Mouse (Mus musculus) lung, postnatal 25 days (tissue): Measurements from ENCODE around the gene Agrp.
"Not testable (repeated sequence)": the region's sequence is repeated elsewhere in the genome, so short reads cannot be mapped to it uniquely, and the experiment has no call there.

Source experiments
- DNase-seq: peaks from one replicate; pipeline ENCODE4 v3.0.0; 2022; ENCODE audit warnings: low spot score

Agrp gene

DNA sequence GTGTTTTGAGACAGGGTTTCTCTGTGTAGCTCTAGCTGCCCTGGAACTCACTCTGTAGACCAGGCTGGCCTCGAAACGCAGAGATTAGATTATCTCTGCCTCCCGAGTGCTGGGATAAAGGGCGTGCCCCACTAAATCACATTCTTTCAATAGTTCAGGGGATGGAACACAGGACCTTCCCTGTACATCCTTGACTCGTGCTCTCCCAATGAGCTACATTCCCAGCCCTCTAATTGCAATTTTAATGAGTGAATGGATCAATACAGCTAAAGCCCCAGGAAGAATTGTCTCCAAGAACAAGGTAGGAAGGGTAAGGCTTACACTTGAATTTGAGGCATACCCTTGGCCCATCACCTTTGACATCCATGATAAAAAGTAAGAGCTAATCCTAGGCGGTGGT is 38.4 kb downstream of the Agrp start:
- DNase-seq: no peak

DNA sequence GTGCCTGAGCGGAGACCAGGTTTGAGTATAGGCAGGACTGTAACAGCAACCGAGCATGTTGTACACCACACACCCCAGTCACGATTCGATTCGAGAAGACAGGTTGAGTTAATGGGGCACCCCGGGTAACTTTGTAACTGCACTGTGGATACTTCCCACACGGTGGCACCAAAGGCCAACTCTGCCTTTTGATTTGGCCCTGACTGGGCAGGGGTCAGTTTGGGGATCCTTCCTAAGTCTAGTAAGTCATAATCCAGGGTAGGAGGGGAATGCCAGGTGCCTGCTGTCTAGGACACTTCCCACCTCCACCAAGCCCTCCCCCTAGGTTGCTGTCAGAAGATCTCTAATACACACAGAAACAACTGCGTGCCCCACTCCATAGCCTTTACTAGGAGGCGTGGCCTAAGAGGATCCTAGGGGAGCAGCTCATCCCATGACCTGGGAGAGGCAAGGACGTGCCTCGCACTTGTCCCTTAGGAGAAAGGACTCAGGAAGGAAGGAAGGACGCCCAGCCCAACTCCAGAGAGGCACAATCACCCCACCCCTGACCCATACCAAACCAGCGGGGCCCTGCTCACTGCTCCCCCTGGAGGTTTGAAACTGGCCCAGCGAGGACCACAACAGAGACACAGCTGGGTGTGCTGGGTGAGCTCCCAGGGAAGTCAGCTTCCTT is 40.7 kb downstream of the Agrp start:
- peak; percentile 92 for DNase-seq

DNA sequence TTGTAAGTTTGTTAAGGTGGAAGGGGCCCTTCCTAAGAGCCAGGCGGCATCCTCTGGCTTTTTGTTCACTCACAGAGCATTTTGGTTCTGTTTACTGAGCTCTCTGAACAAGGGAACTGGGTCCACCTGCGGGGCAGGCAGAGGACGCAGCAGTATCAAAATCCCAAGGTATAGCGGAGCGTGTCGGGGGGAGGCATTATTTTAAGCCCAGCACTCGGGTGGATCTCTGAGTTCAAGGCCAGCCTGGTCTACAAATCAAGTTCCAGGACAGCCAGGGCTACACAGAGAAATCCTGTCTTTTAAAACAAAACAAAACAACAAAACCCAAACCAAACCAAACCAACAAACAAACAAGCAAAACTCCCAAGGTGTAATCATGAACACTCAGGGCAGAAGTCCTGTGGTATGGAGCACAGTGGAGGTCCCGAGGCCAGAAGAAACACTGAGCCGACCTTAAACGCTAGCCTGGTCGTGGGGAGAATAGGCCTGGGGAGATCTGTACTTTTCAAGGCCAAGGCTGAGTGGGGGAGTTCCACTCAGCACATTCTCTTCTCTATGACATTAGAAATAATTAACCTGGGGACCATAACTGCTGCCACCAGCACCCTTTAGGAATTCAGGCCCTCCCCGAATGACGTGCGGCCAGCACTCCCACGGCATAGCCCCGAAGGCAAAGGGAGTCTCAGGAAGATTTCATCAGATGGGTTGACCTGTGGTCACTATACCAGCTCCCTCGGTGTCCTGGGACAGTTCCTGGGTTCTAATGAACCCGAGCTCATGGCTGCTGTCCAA is 42.5 kb downstream of the Agrp start:
- no peak for DNase-seq

DNA sequence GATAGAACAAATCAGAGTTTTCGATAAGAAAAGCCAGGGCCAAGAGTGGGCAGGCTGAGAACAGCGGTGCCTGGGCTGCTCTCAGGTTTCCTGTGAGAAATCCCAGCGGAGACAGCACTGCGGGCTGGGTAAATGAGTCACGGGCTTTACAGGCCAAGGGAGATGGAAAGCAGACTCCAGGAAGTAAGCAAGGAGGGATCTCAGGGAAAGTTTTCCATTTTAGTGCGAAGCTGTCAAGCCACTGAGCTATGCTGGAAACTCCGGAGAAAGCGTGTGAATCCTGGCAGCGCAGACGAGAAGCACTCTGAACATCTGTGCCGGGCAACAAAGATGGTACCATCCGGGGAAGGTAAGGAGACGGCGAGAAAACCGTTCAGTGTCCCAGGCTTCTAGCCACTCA is 43.3 kb downstream of the Agrp start:
- DNase-seq: no peak

DNA sequence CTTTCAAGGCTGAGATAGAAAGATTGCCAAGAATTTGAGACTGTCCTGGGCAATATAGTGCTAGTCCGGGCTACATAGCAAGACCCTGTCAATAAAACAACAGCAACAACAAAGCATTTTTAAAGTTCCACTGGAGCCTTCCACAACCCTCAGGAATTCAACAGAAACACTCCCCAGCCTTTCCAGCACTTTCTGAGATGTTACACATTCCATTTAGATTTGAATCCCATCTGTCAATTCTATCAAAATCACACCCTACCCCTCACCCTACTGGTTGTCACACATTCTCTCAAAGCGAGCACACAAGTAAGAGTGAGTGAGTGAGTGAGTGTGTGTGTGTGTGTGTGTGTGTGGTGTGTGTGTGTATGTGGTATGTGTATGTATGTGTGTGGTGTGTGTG is 44.8 kb downstream of the Agrp start:
- no peak for DNase-seq

DNA sequence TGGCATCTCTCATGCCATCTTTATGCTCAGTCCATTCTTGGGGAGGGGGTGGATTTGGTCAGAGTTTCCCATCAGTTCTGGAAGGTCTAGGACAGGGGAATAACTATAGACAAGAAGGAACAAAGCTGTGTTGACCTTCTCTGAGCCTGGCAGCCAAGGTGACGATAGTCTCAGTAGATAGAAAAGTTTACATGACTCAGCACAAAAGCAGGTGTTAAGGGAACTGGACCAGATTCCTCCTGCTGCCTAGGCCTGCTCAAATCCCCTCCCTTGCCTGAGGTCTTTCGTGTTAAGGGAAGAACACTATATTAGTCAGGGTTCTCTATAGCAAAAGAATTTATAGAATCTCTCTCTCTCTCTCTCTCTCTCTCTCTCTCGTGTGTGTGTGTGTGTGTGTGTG is 57.5 kb downstream of the Agrp start:
- no peak for DNase-seq

DNA sequence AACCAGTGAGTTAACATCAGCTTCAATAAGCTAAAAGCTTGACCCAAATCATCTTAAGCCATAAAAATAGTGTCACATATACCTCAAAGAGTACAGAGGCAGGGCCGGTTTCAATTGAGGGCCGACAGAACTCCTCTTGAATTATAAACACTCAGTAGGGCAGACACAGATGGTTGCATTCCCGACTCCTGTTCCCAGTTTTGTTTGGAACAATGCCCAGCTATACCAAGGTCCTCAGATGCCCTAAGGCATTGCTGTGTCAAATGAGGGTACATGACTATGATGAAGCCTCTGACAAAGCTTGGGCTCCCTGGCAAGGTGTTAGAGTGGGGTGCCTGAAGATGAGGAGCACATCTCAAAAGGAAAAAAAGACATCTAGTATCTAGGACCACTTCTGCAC is 61.7 kb downstream of the Agrp start:
- DNase-seq: no peak

DNA sequence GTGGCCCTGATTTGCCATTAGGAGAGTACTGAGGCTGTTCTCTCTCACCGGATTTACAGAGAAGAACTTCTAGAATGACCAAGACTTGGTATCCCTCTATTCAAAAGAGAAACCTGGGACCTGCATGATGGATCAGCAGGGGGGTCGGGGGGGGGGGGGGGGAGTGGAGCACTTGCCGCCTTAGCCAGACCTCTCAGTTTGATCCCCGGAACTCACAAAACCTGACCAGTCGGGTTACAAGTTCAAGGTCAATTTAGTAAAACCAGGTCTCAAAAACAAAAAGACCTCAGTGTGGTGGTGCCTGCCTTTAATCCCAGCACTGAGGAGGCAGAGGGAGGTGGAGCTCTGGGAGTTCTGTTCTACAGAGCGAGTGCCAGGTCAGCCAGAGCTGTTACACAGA is 62.5 kb downstream of the Agrp start:
- DNase-seq: no peak

DNA sequence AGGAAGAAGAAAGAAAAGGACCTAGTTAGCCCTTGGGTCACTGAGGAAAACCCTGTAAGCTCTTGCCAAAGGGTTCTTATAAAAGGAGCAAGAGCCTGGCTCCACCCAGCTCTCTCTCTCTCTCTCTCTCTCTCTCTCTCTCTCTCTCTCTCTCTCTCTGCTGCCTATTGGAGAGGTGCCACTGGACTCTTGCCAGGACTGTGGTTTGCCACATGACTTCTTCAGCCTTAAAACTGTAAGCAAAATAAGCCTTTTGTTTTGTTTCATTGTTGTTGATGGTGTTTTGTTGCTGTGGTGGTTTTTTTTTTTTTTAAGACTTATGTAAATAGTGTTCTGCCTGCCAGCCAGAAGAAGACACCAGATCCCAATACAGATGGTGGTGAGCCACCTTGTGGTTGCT is 63.8 kb downstream of the Agrp start:
- DNase-seq: peak; percentile 44

DNA sequence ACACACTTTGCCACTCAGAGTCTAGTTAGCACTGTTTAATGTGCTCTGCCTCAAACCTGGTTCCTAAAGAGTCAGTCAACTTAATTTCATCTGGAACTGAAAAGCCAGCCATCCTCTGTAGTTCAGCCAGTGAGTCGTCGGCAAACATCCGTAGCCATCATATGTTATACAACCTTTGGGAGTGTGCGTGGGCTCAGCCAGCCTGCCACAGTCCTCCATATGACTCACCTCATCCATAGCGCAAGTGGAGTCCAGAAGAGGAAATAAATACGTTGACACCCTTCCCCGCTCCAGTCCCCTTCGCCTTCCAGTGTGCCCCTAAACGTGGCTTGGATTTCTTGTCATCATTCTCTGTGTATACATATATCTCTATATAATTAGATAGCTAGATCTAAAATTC is 65.4 kb downstream of the Agrp start:
- DNase-seq: no peak

DNA sequence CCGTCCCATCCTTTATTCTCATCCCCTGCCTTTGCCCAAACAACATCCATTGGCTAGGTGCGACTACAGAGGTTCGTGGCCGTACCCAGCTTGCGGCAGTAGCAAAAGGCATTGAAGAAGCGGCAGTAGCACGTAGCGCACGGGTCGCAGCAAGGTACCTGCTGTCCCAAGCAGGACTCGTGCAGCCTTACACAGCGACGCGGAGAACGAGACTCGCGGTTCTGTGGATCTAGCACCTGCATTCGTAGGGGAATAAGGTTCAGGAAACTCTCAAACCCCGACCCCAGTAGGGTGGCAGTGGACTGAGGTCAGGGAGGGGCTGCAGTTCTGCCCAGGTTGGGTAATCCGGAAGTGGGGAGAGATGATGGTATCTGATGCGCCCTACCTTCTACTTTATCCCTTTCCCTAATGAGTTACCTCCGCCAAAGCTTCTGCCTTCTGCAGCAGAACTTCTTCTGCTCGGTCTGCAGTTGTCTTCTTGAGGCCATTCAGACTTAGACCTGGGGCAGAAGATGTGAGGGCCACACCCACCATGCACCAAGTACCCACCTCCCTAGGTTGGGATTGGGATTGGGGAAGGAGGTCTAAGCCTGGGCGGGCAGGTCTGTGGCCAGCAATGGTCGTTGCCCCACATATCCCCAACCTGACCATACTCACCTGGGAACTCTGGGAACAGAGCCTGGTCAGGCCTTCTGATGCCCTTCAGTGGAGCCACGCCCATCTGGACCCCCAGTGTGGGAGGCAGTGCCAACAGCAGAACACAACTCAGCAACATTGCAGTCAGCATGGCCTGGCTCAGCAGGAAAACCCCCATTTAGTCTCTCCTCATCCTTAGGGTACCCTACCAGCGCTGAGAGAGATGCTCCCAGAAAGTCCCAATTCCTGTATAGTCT is 70.2 kb downstream of the Agrp start:
- no peak for DNase-seq

DNA sequence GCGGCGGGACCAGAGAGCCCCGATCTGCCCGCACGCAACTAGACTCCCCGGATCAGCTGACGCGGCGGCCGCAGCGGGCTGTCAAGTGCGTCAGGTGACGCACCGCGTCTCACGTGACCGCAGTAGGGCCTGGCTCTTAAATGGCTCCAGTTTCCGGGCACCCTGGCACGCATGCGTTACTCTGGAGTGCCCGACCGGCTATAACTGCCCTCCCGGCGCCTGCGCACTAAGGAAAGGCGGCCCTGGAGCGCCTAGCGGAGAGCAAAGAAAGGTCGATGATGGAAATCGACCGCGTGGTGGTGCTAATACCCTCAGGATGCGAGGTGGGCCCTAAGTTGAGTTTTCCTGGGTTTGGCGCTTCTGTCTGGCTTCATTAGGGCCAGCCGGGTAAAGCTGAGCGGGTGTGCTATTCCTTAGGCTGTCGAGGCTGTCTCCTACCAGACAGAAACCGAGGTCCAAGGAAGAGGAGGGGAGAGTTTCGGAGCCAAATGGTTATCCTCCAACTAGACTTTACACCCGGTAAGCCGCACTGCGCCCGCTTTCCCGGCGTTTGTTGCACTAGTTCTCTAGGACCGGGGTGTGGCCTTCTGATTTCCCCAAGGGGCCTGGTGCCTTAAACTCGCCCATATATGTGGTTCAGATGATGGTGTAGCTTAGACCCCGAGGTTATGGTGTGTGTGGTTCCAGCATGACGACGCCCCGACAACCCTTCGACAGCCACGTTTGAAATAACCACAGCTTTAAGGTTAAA is 71.1 kb downstream of the Agrp start, which contains the start of gene Atp6v0d1:
Gene Atp6v0d1 (minus strand): TSS at position 96 of the 751 bp plus-strand sequence.
- DNase-seq: peak; percentile 100

DNA sequence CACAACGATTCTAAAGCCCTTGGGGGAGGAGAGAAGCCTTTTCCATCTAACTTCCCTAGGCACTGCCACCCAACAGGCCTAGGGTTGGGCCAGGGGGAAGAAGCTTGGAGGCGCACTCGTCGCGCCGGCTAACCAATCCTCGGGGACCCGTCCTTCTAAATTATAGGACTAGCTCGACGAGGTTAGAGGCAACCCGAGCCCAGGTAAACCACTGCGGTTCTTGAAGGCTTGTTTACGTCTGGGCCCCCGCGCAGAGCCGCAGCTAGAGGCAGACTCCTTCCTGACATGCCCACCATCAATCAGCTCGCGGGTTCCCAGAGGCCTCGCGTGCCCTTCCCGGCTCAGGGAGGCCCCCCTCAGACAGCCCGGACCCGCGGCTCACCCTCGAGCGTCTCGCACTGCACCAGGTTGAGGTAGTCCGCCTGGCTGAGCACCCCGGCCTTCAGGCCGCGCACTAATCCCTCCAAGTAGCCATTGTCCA is 71.8 kb downstream of the Agrp start:
- DNase-seq: no peak

DNA sequence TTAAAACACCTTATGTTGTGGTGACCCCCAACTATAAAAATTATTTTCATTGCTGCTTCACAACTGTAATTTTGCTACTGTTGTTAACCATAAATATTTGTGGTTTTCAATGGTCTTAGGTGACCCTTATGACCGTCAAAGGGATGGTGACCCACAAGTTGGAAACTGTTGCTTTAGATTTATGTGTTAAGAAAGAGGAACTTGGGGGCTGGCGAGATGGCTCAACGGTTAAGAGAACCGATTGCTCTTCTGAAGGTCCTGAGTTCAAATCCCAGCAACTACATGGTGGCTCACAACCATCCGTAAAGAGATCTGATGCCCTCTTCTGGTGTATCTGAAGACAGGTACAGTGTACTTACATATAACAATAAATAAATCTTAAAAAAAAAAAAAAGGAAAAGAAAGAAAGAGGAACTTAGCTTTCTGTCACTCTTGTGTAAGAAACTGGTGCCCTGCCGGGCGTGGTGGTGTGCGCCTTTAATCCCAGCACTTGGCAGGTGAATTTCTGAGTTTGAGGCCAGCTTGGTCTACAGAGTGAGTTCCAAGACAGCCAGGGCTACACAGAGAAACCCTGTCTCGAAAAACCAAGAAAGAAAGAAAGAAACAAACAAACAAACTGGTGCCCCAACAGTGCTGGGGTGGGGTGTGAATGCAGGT is 72.5 kb downstream of the Agrp start:
- not testable (repeated sequence) for DNase-seq

DNA sequence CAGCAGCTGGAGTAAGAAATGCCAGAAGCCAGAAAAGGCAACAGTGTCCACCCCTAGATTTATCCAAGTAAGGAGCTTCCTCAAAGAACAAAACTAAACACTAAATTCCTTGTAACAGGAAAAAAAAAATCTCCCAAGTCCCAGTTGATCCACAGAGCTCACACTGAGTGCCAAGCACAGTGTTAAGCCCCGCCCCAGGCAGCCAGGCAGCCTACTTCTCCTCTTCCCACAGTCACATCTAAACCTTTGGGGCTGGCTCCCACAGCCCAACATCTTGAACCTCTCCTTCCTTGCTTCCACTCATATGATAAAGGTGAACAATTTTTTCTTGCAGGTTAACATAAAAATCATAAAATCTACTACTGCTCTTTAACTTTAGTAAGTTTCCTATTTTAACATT is 73.3 kb downstream of the Agrp start:
- no peak for DNase-seq

DNA sequence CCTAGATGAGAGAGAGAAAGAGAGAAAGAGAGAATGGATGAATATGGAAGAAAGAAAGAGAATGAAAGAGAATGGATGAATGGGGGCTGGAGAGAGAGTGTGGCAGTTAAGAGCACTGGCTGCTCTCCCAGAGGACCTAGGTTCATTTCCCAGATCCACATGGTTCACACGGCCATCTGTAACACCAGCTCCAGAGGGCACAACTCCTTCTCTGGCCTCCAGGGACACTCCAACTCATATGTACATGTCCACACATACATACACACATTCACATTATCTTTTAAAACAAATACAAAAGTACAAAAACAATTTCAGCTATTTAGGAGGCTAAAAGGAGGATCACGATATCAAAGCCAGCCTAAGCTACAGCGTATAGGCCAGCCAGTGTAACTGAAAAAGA is 74.3 kb downstream of the Agrp start:
- no peak for DNase-seq

DNA sequence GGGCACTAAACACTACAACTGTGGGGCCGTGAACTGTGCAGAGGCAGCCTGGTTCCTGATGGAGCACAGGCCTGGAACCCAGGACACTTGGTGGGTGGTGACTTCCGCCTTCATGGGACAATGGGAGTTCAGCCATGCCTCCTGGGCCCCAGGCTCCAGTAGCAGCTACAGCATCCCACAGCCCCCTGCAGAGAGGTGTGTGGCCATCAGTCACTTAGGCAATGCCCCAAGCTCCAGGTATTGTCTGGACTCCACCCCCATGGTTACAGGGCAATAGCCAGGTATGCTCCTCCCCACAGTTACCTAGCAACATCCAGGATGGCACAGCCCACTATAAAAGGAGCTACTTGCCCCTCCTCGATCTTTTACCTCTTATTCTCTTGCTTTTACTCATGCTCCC is 82.0 kb downstream of the Agrp start:
- DNase-seq: no peak

DNA sequence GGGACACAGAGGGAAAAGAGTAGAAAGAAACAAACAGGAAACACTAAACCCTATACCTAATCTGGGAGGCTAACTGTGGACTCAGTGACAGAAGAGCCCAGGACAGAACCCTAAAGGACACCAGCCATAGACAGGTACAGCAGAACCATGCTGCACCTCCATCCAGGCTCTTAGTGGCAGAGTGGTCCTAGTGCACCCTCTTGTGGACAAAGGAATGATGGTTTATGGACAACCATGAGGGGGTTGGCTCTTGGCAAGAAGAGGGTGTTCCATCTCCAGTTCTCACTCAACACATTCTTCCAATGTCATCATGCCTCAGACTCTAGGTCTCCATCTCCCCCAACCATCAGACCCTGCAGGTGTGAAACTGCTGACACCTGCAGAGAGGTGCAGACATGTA is 83.1 kb downstream of the Agrp start:
- peak; percentile 81 for DNase-seq

DNA sequence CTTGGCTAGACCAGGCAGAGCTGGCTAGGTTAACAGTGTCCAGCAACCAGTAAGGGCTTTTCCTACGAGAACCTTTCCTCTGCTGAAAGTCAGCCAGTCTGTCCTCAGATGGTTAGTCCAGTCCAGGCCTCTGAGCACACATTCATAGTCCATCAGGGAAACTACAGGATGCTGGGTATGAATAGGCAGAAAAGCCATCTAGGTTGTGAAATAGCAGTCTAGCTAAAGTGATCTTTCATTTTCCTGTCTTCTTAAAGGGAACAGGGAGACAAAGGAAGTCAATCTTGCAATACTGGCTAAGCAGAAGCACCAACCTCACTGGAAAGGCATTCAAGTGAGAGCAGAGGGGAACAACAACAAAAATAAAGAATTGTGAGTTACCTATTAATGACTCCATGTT is 84.4 kb downstream of the Agrp start:
- no peak for DNase-seq

DNA sequence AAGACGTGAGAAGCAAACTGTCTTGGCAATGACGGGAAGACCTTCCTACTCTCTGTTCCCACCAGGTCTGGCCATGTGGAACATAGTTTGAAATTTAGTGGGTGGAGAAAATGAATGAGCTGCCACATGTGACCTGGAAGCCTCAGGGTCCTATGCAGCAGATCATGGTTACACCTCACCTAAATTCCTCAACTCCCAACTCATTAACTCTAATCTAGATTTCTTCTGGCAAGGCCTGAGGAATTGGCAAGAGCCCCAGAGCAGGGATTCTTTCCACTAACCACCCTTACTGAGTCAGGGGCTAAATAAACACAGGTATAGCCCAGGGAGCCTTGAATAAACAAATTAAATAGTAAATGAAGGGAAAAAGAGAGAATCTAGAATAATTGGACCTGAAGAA is 85.2 kb downstream of the Agrp start:
- DNase-seq: no peak

DNA sequence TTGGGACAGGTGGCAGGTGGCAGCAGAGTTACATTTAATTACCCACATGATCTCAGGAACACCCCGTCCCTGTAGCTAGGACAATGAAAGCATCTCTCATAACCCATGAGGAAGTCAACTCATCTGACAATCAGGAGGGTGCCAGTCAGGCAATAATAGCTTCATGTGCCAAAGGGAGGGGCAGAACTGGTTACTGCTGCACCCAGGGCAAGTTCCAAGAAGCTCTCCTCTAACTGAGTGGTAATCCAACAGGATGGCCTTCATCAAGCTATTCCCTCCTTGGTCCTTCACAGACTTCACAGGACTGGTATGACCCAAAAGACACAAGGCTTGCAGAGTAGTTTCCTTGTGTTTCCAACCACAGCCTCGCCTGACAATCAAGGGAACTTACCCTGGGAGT is 87.1 kb downstream of the Agrp start:
- no peak for DNase-seq
